Mouse (Mus musculus) heart, embryonic 11.5 days (tissue): ENCODE results near the gene Ncaph2. TPM values are rescaled to one million over a fixed set of nuclear protein-coding genes. Genes with fewer than 3 reads are reported as not detected.

Experiments
- ATAC-seq: fragments of 200-750 bp; cut with Nextera tagmentation; replicated peaks from 2 replicates; pipeline ENCODE4 v1.8.0; 2017; ENCODE audit warnings: moderate library complexity; ENCODE audit not compliant: insufficient number of reproducible peaks, low FRiP score, low TSS enrichment
- H3K27ac ChIP-seq: fragments of 300-500 bp; sonication (generic); 2 replicates; pipeline ENCODE4 v1.5.1; 2014; ENCODE audit warnings: mild to moderate bottlenecking, low read depth, low read length
- H3K27me3 ChIP-seq: fragments of 300-500 bp; sonication (generic); 2 replicates; pipeline ENCODE4 v1.6.1; 2014; ENCODE audit warnings: mild to moderate bottlenecking, low read length, mixed read lengths; ENCODE audit not compliant: control insufficient read depth, insufficient read depth
- H3K36me3 ChIP-seq: fragments of 300-500 bp; sonication (generic); 2 replicates; pipeline ENCODE4 v1.6.1; 2014; ENCODE audit warnings: mild to moderate bottlenecking, low read length, moderate library complexity, mixed read lengths; ENCODE audit not compliant: control insufficient read depth, insufficient read depth
- H3K4me1 ChIP-seq: fragments of 300-500 bp; sonication (generic); 2 replicates; pipeline ENCODE4 v1.6.1; 2014; ENCODE audit warnings: low read length; ENCODE audit not compliant: control insufficient read depth, insufficient read depth
- H3K4me2 ChIP-seq: fragments of 300-500 bp; sonication (generic); 2 replicates; pipeline ENCODE4 v1.6.1; 2014; ENCODE audit warnings: mild to moderate bottlenecking, moderate library complexity
- H3K4me3 ChIP-seq: fragments of 300-500 bp; sonication (generic); 2 replicates; pipeline ENCODE4 v1.5.1; 2014; ENCODE audit warnings: low read depth, low read length
- H3K9ac ChIP-seq: fragments of 300-500 bp; sonication (generic); 2 replicates; pipeline ENCODE4 v1.6.1; 2014; ENCODE audit warnings: mild to moderate bottlenecking, low read depth, low read length, moderate library complexity
- H3K9me3 ChIP-seq: fragments of 300-500 bp; sonication (generic); replicated peaks from 2 replicates; pipeline ENCODE4 v1.6.1; 2016; ENCODE audit warnings: low read length; ENCODE audit not compliant: control insufficient read depth
- whole genome bisulfite sequencing: fragments of 180-500 bp; shearing (Covaris S2); extraction: QIAGEN DNeasy Blood & Tissue Kit; methylation state at CpG from one replicate; pipeline ENCODE4 v1.1.7; 2014; ENCODE audit not compliant: insufficient replicate concordance; 5-methylcytosine and 5-hydroxymethylcytosine counted together
- polyA plus RNA-seq: library from polyadenylated mRNA; unstranded; fragments of >200 nt; fragmentation: Nextera tagmentation; extraction: Ambion mirVana; gene quantifications from 2 replicates; pipeline ENCODE4 v1.2.1, GENCODE M21; 2014

The Ncaph2 gene
- polyA plus RNA-seq, 1 experiment from 2014 or later, result 107 TPM

- Histone ChIP-seq H3K9ac (peak within 1 kb of the TSS; percentile 87), H3K27ac (peak within 1 kb of the TSS; percentile 38; the same call in 1 of the 2 replicates), H3K9me3 (no peaks in the 10 kb centered on the region), H3K4me1 (peaks cover 14% of the 10 kb centered on the region), H3K4me3 (peak within 1 kb of the TSS; percentile 94), H3K4me2 (peak within 1 kb of the TSS; percentile 73), H3K36me3 (no peaks in the 10 kb centered on the region; the same call in 1 of the 2 replicates), H3K27me3 (no peaks in the 10 kb centered on the region)
- ATAC-seq, result peak; percentile 100
- WGBS, result under 1% methylated on average over 37 of the region's 37 CpGs
Measured at GRCm38 (mm10) chr15:89315190-89315731, 40.3 kb upstream of the Ncaph2 start, which contains the start of gene Sbf1. Sbf1 (minus strand) TSS chr15:89315311.

- no peaks in the 10 kb centered on the region; the same call in 1 of the 2 replicates for H3K36me3 ChIP-seq
- WGBS, result 58% methylated on average over 11 of the region's 11 CpGs
Measured at GRCm38 (mm10) chr15:89316146-89316545, 39.4 kb upstream of the Ncaph2 start.

GRCm38 (mm10) chr15:89321264-89321663 is 34.3 kb upstream of the Ncaph2 start:
- no peak overlapping the region for H3K4me3 ChIP-seq
- H3K9ac ChIP-seq, result no peak overlapping the region
- no peaks in the 10 kb centered on the region for H3K9me3 ChIP-seq
- H3K4me1 ChIP-seq, result no peaks in the 10 kb centered on the region; the same call in 1 of the 2 replicates
- H3K36me3 ChIP-seq, result no peaks in the 10 kb centered on the region
- no peak for ATAC-seq
- H3K4me2 ChIP-seq, result no peak overlapping the region
- WGBS, result 75% methylated on average over 8 of the region's 8 CpGs
- no peak overlapping the region for H3K27ac ChIP-seq
- H3K27me3 ChIP-seq, result peaks cover 18% of the 10 kb centered on the region

More at GRCm38 (mm10) chr15:89316146-89316545, 39.4 kb upstream of the Ncaph2 start:
- no peak for ATAC-seq
- Histone ChIP-seq H3K4me1 (peaks cover 14% of the 10 kb centered on the region), H3K9me3 (no peaks in the 10 kb centered on the region), H3K9ac (no peak overlapping the region), H3K4me2 (no peak overlapping the region), H3K27ac (no peak overlapping the region), H3K27me3 (no peaks in the 10 kb centered on the region), H3K4me3 (no peak overlapping the region)

- Histone ChIP-seq H3K27me3 (peaks cover 18% of the 10 kb centered on the region), H3K9ac (peak within 1 kb of the TSS; percentile 60; the same call in 1 of the 2 replicates), H3K4me1 (no peaks in the 10 kb centered on the region; the same call in 1 of the 2 replicates), H3K4me2 (peak within 1 kb of the TSS; percentile 69), H3K27ac (no peak within 1 kb of the TSS), H3K36me3 (no peaks in the 10 kb centered on the region), H3K4me3 (peak within 1 kb of the TSS; percentile 41), H3K9me3 (no peaks in the 10 kb centered on the region)
- ATAC-seq, result no peak; the same call in 1 of the 2 replicates
- WGBS, result 3% methylated on average over 26 of the region's 26 CpGs
Measured at GRCm38 (mm10) chr15:89322670-89323522, 32.6 kb upstream of the Ncaph2 start, which contains the start of gene Adm2. Adm2 (plus strand) TSS chr15:89322720.

- peak overlapping the region; percentile 69 for H3K4me2 ChIP-seq
- peak overlapping the region; percentile 41; the same call in 1 of the 2 replicates for H3K4me3 ChIP-seq
- no peak overlapping the region for H3K9ac ChIP-seq
Measured at GRCm38 (mm10) chr15:89323656-89324055, 31.9 kb upstream of the Ncaph2 start.

GRCm38 (mm10) chr15:89326441-89326840 is 29.1 kb upstream of the Ncaph2 start:
- no peak overlapping the region for H3K27ac ChIP-seq
- no peak overlapping the region for H3K9ac ChIP-seq
- H3K4me1 ChIP-seq, result no peaks in the 10 kb centered on the region; the same call in 1 of the 2 replicates
- H3K27me3 ChIP-seq, result peaks cover 18% of the 10 kb centered on the region
- H3K36me3 ChIP-seq, result no peaks in the 10 kb centered on the region
- WGBS, result 44% methylated on average over 5 of the region's 5 CpGs
- H3K9me3 ChIP-seq, result no peaks in the 10 kb centered on the region
- H3K4me2 ChIP-seq, result no peak overlapping the region
- ATAC-seq, result no peak
- no peak overlapping the region for H3K4me3 ChIP-seq

More at GRCm38 (mm10) chr15:89323656-89324055, 31.9 kb upstream of the Ncaph2 start:
- Histone ChIP-seq H3K27ac (no peak overlapping the region), H3K9me3 (no peaks in the 10 kb centered on the region), H3K36me3 (no peaks in the 10 kb centered on the region), H3K4me1 (no peaks in the 10 kb centered on the region; the same call in 1 of the 2 replicates), H3K27me3 (peaks cover 18% of the 10 kb centered on the region)
- ATAC-seq, result no peak
- 83% methylated on average over 4 of the region's 4 CpGs for WGBS

GRCm38 (mm10) chr15:89334271-89334670 is 21.2 kb upstream of the Ncaph2 start, which contains the start of gene Miox:
Miox (plus strand) TSS chr15:89334398.
- Histone ChIP-seq H3K27ac (no peak within 1 kb of the TSS), H3K36me3 (no peaks in the 10 kb centered on the region), H3K27me3 (no peaks in the 10 kb centered on the region), H3K4me2 (no peak within 1 kb of the TSS), H3K4me3 (no peak within 1 kb of the TSS), H3K9me3 (no peaks in the 10 kb centered on the region), H3K4me1 (no peaks in the 10 kb centered on the region), H3K9ac (no peak within 1 kb of the TSS)
- 86% methylated on average over 7 of the region's 7 CpGs for WGBS
- no peak for ATAC-seq

GRCm38 (mm10) chr15:89334774-89335537 is 20.6 kb upstream of the Ncaph2 start:
- no peak overlapping the region for H3K4me2 ChIP-seq
- no peaks in the 10 kb centered on the region for H3K9me3 ChIP-seq
- no peaks in the 10 kb centered on the region for H3K4me1 ChIP-seq
- H3K27ac ChIP-seq, result no peak overlapping the region
- no peaks in the 10 kb centered on the region for H3K27me3 ChIP-seq
- no peak overlapping the region for H3K9ac ChIP-seq
- WGBS, result 75% methylated on average over 17 of the region's 17 CpGs
- no peak overlapping the region for H3K4me3 ChIP-seq
- H3K36me3 ChIP-seq, result no peaks in the 10 kb centered on the region
- no peak for ATAC-seq
